Mouse (Mus musculus) neural tube, embryonic 13.5 days (tissue): ENCODE results near the gene Tmsb4x. TPM values are rescaled to one million over a fixed set of nuclear protein-coding genes. Genes with fewer than 3 reads are reported as not detected.

Source experiments
- ATAC-seq: fragments of 200-750 bp; cut with Nextera tagmentation; 2 replicates; pipeline ENCODE4 v1.8.0; 2017; ENCODE audit warnings: low read depth, mild to moderate bottlenecking, moderate TSS enrichment, moderate library complexity
- H3K27ac ChIP-seq: fragments of 300-500 bp; sonication (generic); replicated peaks from 2 replicates; pipeline ENCODE4 v1.5.1; 2015; ENCODE audit warnings: moderate library complexity, mild to moderate bottlenecking, inconsistent platforms
- H3K27me3 ChIP-seq: fragments of 300-500 bp; sonication (generic); 2 replicates; pipeline ENCODE4 v1.6.1; 2015; ENCODE audit warnings: mild to moderate bottlenecking, inconsistent platforms
- H3K36me3 ChIP-seq: fragments of 300-500 bp; sonication (generic); 2 replicates; pipeline ENCODE4 v1.6.1; 2015; ENCODE audit warnings: mild to moderate bottlenecking, inconsistent platforms
- H3K4me1 ChIP-seq: fragments of 300-500 bp; sonication (generic); replicated peaks from 2 replicates; pipeline ENCODE4 v1.6.1; 2015; ENCODE audit warnings: inconsistent platforms
- H3K4me2 ChIP-seq: fragments of 300-500 bp; sonication (generic); 2 replicates; pipeline ENCODE4 v1.6.1; 2015; ENCODE audit warnings: inconsistent platforms, mild to moderate bottlenecking, moderate library complexity
- H3K4me3 ChIP-seq: fragments of 300-500 bp; sonication (generic); 2 replicates; pipeline ENCODE4 v1.5.1; 2015; ENCODE audit warnings: mild to moderate bottlenecking, inconsistent platforms
- H3K9ac ChIP-seq: fragments of 300-500 bp; sonication (generic); 2 replicates; pipeline ENCODE4 v1.6.1; 2015; ENCODE audit warnings: moderate library complexity, mild to moderate bottlenecking, inconsistent platforms
- H3K9me3 ChIP-seq: fragments of 300-500 bp; sonication (generic); 2 replicates; pipeline ENCODE4 v1.6.1; 2016; ENCODE audit warnings: inconsistent platforms
- WGBS: fragments of 180-500 bp; shearing (Covaris S2); methylation state at CpG from one replicate; pipeline ENCODE4 v1.1.7; 2015; 5-methylcytosine and 5-hydroxymethylcytosine counted together
- polyA plus RNA-seq: library from polyadenylated mRNA; unstranded; fragments of >200 nt; fragmentation: Nextera tagmentation; extraction: Ambion mirVana; gene quantifications from 2 replicates; pipeline ENCODE4 v1.2.1, GENCODE M21; 2015

Tmsb4x gene
- polyA plus RNA-seq, 1 experiment from 2014 or later = 7,374 TPM

DNA sequence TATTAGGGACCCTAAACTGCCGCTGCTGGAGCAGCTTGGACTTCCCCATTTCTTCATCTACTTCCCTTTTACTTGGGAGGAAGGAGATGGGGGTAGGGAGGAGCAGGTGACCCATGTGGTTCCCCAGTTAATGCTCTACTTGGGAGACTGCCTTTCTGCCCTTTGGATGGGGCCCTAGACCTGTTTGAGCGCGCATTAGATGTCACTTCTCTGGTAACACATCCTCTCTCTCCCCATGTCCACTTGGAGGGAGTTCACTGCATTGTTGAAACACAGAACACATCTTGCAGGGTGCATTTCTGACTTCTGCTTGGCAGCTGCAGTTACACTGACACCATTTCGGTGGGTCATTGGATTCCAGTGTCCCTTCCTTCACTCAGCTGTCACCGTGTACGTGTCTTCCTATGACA, 1.2 kb upstream of the Tmsb4x start:
- H3K4me2 ChIP-seq = peak overlapping the region; percentile 60
- ATAC-seq = no peak
- H3K27me3 ChIP-seq = peaks cover 32% of the 10 kb centered on the region
- WGBS = 43% methylated on average over 6 of the region's 6 CpGs
- no peak overlapping the region for H3K4me3 ChIP-seq
- H3K4me1 ChIP-seq = peaks cover 25% of the 10 kb centered on the region
- H3K9ac ChIP-seq = peak overlapping the region; percentile 93
- no peaks in the 10 kb centered on the region for H3K9me3 ChIP-seq
- 0 out of 2 replicates have a peak, but pooled peaks cover 6% of the 10 kb centered on the region for H3K36me3 ChIP-seq
- H3K27ac ChIP-seq = peak overlapping the region; percentile 97; the same call in 1 of the 2 replicates

DNA sequence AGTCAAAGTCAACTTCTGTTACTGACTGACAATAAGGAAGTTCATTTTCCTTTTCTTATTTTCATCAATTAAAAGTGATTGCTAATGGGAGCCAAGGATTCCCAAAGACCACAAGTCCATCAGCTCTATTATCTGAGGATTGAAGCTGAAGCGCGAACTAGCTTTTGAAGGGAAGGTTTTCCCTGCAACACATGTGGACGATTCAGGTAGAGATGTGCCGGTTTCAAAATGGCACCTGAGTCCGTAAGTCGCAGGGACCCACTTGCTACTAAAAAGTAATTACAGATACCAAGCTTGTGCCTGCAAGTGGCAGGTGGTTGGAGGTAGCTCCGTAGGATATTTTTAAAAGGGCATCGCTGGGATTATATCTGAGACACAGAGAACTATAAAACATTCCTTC, 713 bp upstream of the Tmsb4x start:
- no peak for ATAC-seq
- 42% methylated on average over 8 of the region's 8 CpGs for WGBS
- Histone ChIP-seq H3K27me3 (peaks cover 32% of the 10 kb centered on the region), H3K36me3 (0 out of 2 replicates have a peak, but pooled peaks cover 6% of the 10 kb centered on the region), H3K9ac (peak overlapping the region; percentile 93), H3K27ac (peak overlapping the region; percentile 97), H3K4me2 (peak overlapping the region; percentile 60), H3K4me1 (peaks cover 25% of the 10 kb centered on the region), H3K9me3 (no peaks in the 10 kb centered on the region), H3K4me3 (peak overlapping the region; percentile 60)

DNA sequence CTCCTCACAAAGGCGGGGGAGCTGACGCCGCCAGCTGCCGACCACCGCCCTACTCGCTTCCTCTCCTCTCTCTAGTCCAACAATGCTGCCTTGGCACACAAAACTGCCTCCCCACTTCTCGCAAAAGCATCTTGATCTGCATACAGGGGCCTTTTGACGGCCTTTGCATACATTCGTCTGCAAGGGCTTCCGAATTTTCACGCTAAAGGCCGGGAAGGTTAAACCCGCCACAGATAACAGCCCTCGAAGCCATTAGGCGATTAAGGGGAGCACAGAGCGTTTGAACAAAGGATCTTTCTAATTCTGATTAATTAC, 652 bp downstream of the Tmsb4x start:
- H3K9me3 ChIP-seq = no peaks in the 10 kb centered on the region
- peaks cover 32% of the 10 kb centered on the region for H3K27me3 ChIP-seq
- peak overlapping the region; percentile 93 for H3K9ac ChIP-seq
- ATAC-seq = 0 out of 2 replicates have a peak, but pooled peaks have one; percentile 37
- WGBS = 15% methylated on average over 16 of the region's 16 CpGs
- H3K4me3 ChIP-seq = peak overlapping the region; percentile 60
- H3K4me2 ChIP-seq = peak overlapping the region; percentile 67
- H3K4me1 ChIP-seq = peaks cover 25% of the 10 kb centered on the region
- peak overlapping the region; percentile 97 for H3K27ac ChIP-seq
- 0 out of 2 replicates have a peak, but pooled peaks cover 6% of the 10 kb centered on the region for H3K36me3 ChIP-seq

DNA sequence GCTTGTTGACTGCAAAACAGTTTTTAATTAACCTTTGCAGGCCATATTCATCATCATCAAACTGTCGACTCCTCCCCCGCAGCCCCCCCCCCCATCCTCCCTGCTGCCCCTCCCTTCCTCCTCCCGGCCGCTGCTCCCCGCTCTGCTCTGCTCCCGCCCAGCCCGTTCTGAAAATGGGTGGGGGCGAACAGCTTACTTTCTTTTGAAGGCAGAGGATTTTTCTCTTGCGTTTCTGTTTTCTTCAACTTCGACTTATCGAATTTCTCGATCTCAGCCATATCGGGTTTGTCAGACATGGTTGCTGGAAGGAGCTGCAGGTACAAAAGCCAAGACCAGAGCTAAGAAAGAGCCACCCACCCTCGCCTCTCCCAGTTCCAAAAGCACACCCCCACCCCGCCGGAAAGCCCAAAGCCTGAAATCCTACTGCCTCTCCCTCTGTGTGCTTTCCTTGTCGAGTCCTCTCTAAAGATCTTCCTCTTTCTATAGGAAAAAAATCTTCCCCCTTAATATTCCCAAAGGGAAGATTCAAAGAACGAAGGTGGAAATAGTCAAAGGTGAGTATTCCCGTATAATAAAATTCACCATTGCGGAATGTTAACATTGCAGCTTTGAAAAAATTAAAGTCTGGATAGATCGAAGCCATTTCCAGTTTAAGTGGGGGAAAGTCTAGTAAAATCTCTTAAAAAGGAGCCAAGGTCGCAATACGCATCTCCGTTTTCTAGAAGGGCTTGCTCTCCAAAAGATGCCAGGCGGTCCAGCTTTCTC, 1.2 kb downstream of the Tmsb4x start:
- H3K9me3 ChIP-seq = no peaks in the 10 kb centered on the region
- H3K36me3 ChIP-seq = 0 out of 2 replicates have a peak, but pooled peaks cover 6% of the 10 kb centered on the region
- peak overlapping the region; percentile 60 for H3K4me3 ChIP-seq
- peak overlapping the region; percentile 97 for H3K27ac ChIP-seq
- no peak for ATAC-seq
- H3K4me2 ChIP-seq = peak overlapping the region; percentile 67
- H3K4me1 ChIP-seq = peaks cover 25% of the 10 kb centered on the region
- H3K27me3 ChIP-seq = peaks cover 32% of the 10 kb centered on the region
- 26% methylated on average over 25 of the region's 25 CpGs for WGBS
- H3K9ac ChIP-seq = peak overlapping the region; percentile 93

DNA sequence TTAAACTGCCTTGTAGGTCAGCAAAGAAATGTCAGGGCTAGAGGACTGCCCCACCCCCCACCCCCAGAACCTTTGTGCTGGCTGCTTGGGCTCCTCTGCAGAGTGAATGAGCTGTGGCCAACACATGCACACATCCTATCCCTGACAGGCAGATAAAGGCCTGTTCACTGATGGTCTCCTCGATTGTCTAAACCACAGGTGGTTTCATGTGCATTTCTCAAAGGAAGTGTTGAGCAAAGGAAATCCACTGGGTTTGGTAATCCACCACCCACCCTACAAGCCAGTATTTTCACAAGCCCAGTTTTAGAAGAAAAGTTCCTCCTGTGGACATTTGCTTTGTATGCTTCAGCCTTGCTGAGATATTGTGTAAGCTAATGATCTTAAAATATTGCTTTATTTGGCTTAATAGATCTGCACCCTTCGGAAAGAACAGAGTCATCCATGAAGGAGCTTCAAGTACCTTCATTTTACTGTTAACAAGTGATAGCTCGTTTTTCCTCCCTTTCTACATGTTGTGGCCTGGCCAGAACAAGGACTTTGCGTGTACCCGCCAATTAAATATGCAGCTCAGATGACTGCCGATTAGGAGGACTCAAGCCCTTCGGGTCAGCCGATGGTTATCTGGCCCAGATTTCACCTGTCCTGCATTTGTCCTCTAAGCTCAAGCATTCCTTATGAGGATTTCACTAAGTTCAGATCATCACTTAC, 3.1 kb downstream of the Tmsb4x start:
- H3K4me1 ChIP-seq = peaks cover 19% of the 10 kb centered on the region
- no peak overlapping the region for H3K27ac ChIP-seq
- H3K9ac ChIP-seq = no peak overlapping the region
- H3K4me2 ChIP-seq = peak overlapping the region; percentile 67
- peaks cover 41% of the 10 kb centered on the region for H3K27me3 ChIP-seq
- no peaks in the 10 kb centered on the region for H3K9me3 ChIP-seq
- H3K4me3 ChIP-seq = 0 out of 2 replicates have a peak overlapping the region, but pooled peaks have one; percentile 60
- 56% methylated on average over 8 of the region's 8 CpGs for WGBS
- ATAC-seq = no peak
- H3K36me3 ChIP-seq = 0 out of 2 replicates have a peak, but pooled peaks cover 6% of the 10 kb centered on the region

DNA sequence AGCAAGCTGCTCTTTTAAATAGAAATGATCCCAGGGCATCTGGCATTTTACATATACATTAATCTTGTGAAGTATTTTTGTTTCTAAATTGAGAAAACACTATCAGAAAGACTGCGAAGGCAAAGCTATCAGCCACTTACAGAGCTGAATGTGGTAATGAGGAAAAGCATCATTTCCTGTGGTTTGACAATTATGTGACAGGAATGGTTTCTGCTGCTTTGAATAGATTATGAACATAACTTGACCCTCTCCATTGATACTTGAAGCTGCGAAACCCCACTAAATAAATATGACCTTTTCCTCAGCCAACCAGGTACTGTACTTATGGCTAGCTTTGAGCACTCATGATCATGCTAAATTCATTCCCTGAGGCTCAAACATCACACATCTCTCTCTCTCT, 7.8 kb downstream of the Tmsb4x start:
- no peak overlapping the region for H3K9ac ChIP-seq
- 84% methylated on average over 2 of the region's 2 CpGs for WGBS
- no peaks in the 10 kb centered on the region for H3K9me3 ChIP-seq
- no peak overlapping the region for H3K4me2 ChIP-seq
- peaks cover 50% of the 10 kb centered on the region for H3K27me3 ChIP-seq
- no peak overlapping the region for H3K4me3 ChIP-seq
- ATAC-seq = no peak
- no peak overlapping the region for H3K27ac ChIP-seq
- H3K4me1 ChIP-seq = peaks cover 2% of the 10 kb centered on the region; the same call in 1 of the 2 replicates
- H3K36me3 ChIP-seq = no peaks in the 10 kb centered on the region

DNA sequence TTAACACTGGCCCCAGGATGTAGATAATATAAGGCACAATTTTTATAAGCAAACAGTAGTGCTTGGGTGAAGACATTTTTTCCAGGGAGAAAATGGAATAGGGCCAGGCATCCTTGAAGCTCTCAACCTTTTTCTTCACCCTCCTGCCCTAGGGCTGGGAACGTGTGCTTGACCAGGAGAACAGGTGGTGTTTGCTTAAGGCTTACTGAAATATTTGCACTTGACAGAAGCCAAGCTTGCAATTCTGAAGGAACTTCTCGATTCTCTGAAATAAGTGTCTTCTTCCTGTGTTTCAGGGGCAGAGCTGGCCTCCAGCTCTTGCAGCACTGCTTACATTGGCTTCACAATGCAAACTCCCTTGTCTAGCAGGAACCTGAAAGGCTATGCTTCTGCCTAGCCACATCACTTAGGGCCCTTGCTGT, 13.9 kb downstream of the Tmsb4x start:
- 77% methylated on average over 2 of the region's 2 CpGs for WGBS
- H3K4me3 ChIP-seq = no peak overlapping the region
- peaks cover 46% of the 10 kb centered on the region for H3K27me3 ChIP-seq
- no peak for ATAC-seq
- H3K4me2 ChIP-seq = no peak overlapping the region
- H3K4me1 ChIP-seq = no peaks in the 10 kb centered on the region
- H3K36me3 ChIP-seq = no peaks in the 10 kb centered on the region
- H3K27ac ChIP-seq = no peak overlapping the region
- H3K9me3 ChIP-seq = no peaks in the 10 kb centered on the region
- no peak overlapping the region for H3K9ac ChIP-seq

DNA sequence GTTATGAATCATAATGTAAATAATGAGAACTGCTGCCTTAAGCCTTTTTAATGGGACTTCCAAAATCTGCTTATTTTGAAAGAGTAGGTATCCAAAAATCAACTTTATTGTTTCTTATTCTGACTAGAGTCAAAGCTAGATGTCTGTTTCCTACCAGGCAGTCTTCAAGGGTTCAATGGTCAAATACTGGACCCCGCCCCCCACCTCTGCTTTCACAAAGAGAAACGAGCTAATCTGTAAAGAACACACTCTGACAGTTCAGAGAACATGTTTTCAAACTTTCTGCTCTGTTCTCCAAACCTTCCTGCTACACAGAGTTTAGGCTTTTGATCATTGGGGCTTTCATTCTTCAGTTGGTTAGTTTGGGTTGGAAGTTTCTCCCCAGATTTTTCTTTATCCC, 22.8 kb downstream of the Tmsb4x start:
- ATAC-seq = no peak
- Histone ChIP-seq H3K9ac (no peak overlapping the region), H3K4me3 (no peak overlapping the region), H3K4me2 (no peak overlapping the region), H3K4me1 (no peaks in the 10 kb centered on the region), H3K9me3 (no peaks in the 10 kb centered on the region), H3K27ac (no peak overlapping the region), H3K36me3 (no peaks in the 10 kb centered on the region), H3K27me3 (peaks cover 37% of the 10 kb centered on the region)
- 54% methylated on average over 2 of the region's 2 CpGs for WGBS

DNA sequence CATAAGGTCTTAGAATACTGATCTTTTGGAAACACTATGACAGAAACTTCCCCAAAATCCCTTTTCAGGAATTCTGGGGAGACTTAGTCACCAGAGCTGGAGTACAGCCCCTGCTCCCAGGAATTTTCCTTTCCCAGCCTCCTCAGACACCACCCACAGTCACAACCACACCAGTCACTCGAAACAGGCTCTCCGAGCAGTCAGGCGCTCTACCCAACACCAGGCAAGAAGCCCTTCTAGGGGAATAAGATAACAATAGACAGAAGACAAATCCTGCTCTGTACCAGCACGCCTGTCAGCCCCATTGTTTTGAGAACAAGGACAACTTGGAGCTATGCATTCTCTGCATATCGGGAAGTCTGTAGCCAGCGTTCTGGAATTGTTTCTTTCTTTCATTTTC, 25.6 kb downstream of the Tmsb4x start:
- no peak overlapping the region for H3K4me2 ChIP-seq
- WGBS = 44% methylated on average over 6 of the region's 6 CpGs
- no peak overlapping the region for H3K27ac ChIP-seq
- no peaks in the 10 kb centered on the region for H3K9me3 ChIP-seq
- ATAC-seq = no peak
- H3K9ac ChIP-seq = no peak overlapping the region
- H3K4me1 ChIP-seq = no peaks in the 10 kb centered on the region
- H3K27me3 ChIP-seq = peaks cover 48% of the 10 kb centered on the region
- no peaks in the 10 kb centered on the region for H3K36me3 ChIP-seq
- H3K4me3 ChIP-seq = no peak overlapping the region

DNA sequence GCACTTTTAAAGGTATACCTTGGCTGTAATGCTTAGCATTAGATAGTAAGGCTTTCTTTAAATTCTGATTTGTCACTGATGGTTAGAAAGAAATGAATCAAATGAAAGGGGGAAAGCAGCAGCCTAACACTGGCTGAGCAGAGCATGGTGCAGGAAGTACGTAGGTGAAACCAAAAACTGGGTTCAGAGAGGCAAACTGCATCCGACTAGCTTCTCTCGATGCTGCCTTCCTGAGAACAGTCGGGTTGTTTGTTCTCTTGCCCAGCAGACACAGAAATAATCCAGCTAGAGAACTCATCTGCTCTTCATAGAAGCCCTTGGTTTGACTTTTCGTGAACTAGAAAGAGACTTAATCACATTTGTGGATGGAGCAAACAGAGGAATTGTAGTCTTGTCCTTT, 26.7 kb downstream of the Tmsb4x start:
- H3K9me3 ChIP-seq = no peaks in the 10 kb centered on the region
- H3K27me3 ChIP-seq = peaks cover 50% of the 10 kb centered on the region
- no peak overlapping the region for H3K9ac ChIP-seq
- H3K4me1 ChIP-seq = no peaks in the 10 kb centered on the region
- 80% methylated on average over 5 of the region's 5 CpGs for WGBS
- H3K4me3 ChIP-seq = no peak overlapping the region
- ATAC-seq = no peak
- H3K4me2 ChIP-seq = no peak overlapping the region
- no peak overlapping the region for H3K27ac ChIP-seq
- no peaks in the 10 kb centered on the region for H3K36me3 ChIP-seq

DNA sequence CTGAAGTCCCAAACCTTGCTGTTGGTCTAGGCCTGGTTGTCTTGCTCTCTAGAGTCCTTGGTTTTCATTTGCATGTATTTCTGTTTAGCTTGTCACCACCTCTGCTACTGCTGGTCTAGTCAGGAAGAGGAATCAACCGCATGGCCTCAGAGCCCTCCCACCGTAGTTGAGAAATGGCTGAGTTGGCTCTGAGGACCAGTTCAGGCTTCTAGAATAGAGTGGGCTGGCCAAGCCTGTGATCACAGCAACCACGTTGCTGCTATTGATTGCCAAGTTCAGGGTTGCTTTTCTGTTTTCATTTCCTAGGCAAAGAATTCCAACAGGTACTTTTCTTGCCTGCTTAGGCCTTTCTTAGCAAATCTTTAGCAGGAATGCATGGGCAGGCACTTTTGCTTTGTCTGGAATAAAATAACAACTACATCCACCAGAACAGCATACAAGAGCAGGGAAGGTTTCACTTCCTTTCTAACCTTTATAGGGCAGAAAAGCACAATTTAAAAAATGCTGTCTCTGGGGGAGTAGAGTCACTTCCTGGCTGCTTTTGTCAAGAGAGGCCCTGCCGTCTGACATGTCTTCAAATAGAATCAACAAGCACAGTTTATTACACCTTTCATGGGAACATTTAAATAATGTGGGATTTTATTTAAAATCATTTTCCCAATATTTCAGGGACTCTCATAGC, 29.0 kb downstream of the Tmsb4x start:
- H3K9me3 ChIP-seq = no peaks in the 10 kb centered on the region
- no peak overlapping the region for H3K27ac ChIP-seq
- no peaks in the 10 kb centered on the region for H3K4me1 ChIP-seq
- WGBS = 79% methylated on average over 4 of the region's 4 CpGs
- H3K4me3 ChIP-seq = no peak overlapping the region
- ATAC-seq = no peak
- H3K4me2 ChIP-seq = no peak overlapping the region
- H3K9ac ChIP-seq = no peak overlapping the region
- H3K27me3 ChIP-seq = peaks cover 42% of the 10 kb centered on the region
- H3K36me3 ChIP-seq = no peaks in the 10 kb centered on the region

DNA sequence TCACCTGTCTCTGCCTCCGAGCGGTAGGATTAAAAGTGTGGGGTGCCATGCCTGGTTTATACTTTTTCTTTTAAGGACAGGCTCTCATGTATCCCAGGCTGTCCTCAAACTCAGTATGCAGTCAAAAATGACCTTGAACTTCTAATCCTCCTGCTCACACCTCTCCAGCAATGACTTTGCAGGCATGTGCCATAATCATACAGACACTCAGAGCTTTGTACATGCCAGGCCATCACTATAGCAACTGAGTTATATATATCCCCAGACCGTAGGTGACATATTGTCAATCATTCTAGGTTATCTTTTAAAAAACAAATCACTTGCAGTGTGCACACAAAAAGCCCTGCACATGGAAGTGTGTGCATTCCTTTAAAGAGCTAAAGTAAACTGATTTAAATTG, 29.6 kb downstream of the Tmsb4x start:
- peaks cover 44% of the 10 kb centered on the region for H3K27me3 ChIP-seq
- 85% methylated on average over 3 of the region's 3 CpGs for WGBS
- no peak overlapping the region for H3K9ac ChIP-seq

More for the DNA sequence above, 29.6 kb downstream of the Tmsb4x start:
- no peaks in the 10 kb centered on the region for H3K9me3 ChIP-seq
- no peak for ATAC-seq
- H3K4me2 ChIP-seq = no peak overlapping the region
- no peak overlapping the region for H3K27ac ChIP-seq
- H3K4me1 ChIP-seq = no peaks in the 10 kb centered on the region
- H3K4me3 ChIP-seq = no peak overlapping the region
- H3K36me3 ChIP-seq = no peaks in the 10 kb centered on the region
